9 mouse cellular contexts compared by ENCODE assay signal in genomic region chr6:38352451-38352850, GRCm38 (mm10). TPM values are rescaled to one million over a fixed set of nuclear protein-coding genes. Genes with fewer than 3 reads are reported as not detected.
DNase-seq lines count a peak whose midpoint lies in the region; ATAC-seq and TF ChIP-seq lines count a peak whose summit lies in the region.
"Had no signal": no experiment of that assay in that cellular context is flagged by ENCODE, and none has a peak within 500 bp of the region (broad histone marks: within the 10 kb centered on the region; RNA-seq: fewer than 3 reads in every experiment).

No protein-coding gene starts in this region.

- peak; percentile 35 for DNase-seq in forebrain, embryonic 10.5 days (ENCODE audit: extremely low spot score, low spot score)
- DNase-seq in testis, postnatal 10 days (ENCODE audit: low spot score): no peak
- DNase-seq in yolk sac, embryonic 10.5 days (ENCODE audit: low spot score): peak; percentile 28
- DNase-seq in right cerebral cortex, postnatal 36 days (ENCODE audit: low spot score in 2 of 2): no peak
- DNase-seq in right cerebral cortex, postnatal 10 days (ENCODE audit: low spot score in 2 of 2): no peak

- H3K4me2 ChIP-seq in forebrain, embryonic 16.5 days (ENCODE audit: low read length): no peak overlapping the region
- 0 out of 2 replicates have a peak overlapping the region, but pooled peaks have one; percentile 5 for H3K4me2 ChIP-seq in limb, embryonic 13.5 days (replicated peaks)

- no peak for TF ChIP-seq CTCF in testis, adult 2 months (IDR thresholded peaks at IDR 0.05; ENCODE audit: control insufficient read depth, insufficient read depth, insufficient replicate concordance, low read depth, low read length)

- no peaks in the 10 kb centered on the region for H3K36me3 ChIP-seq in forebrain, embryonic 10.5 days (replicated peaks)
- H3K36me3 ChIP-seq in forebrain, embryonic 16.5 days (ENCODE audit: control insufficient read depth, insufficient read depth): no peaks in the 10 kb centered on the region
- no peaks in the 10 kb centered on the region for H3K36me3 ChIP-seq in testis, adult 2 months (ENCODE audit: control insufficient read depth, insufficient read depth, low read length)
- H3K36me3 ChIP-seq in limb, embryonic 13.5 days: no peaks in the 10 kb centered on the region
- H3K36me3 ChIP-seq: neural tube, embryonic 13.5 days had no signal

- peaks cover 85% of the 10 kb centered on the region for H3K27me3 ChIP-seq in forebrain, embryonic 10.5 days (ENCODE audit: poor library complexity, severe bottlenecking)
- H3K27me3 ChIP-seq in forebrain, embryonic 16.5 days (replicated peaks; ENCODE audit: control insufficient read depth, insufficient read depth, low read length): peaks cover 48% of the 10 kb centered on the region
- H3K27me3 ChIP-seq in testis, adult 2 months (ENCODE audit: control insufficient read depth, insufficient read depth, low read length): no peaks in the 10 kb centered on the region
- peaks cover 75% of the 10 kb centered on the region for H3K27me3 ChIP-seq in limb, embryonic 13.5 days

- 0 out of 2 replicates have a peak overlapping the region, but pooled peaks have one; percentile 57 for H3K4me3 ChIP-seq in forebrain, embryonic 10.5 days
- H3K4me3 ChIP-seq in forebrain, embryonic 16.5 days (replicated peaks; ENCODE audit: low read length): no peak overlapping the region
- H3K4me3 ChIP-seq in testis, adult 2 months (ENCODE audit: control insufficient read depth, low read depth, low read length): peak overlapping the region; percentile 14; the same call in 1 of the 2 replicates
- H3K4me3 ChIP-seq in limb, embryonic 13.5 days: peak overlapping the region; percentile 61

- no peak overlapping the region for H3K9ac ChIP-seq in forebrain, embryonic 16.5 days (replicated peaks; ENCODE audit: low read depth, low read length)
- no peak overlapping the region for H3K9ac ChIP-seq in limb, embryonic 13.5 days
- H3K9ac ChIP-seq: neural tube, embryonic 13.5 days had no signal

- no peak overlapping the region for H3K27ac ChIP-seq in forebrain, embryonic 10.5 days
- no peak overlapping the region for H3K27ac ChIP-seq in forebrain, embryonic 16.5 days (ENCODE audit: low read length)
- H3K27ac ChIP-seq in testis, adult 2 months (ENCODE audit: control insufficient read depth, insufficient read depth, low read depth, low read length): no peak overlapping the region
- H3K27ac ChIP-seq in limb, embryonic 13.5 days: no peak overlapping the region
- H3K27ac ChIP-seq: neural tube, embryonic 13.5 days had no signal

- ATAC-seq in forebrain, embryonic 16.5 days: no peak
- ATAC-seq in limb, embryonic 13.5 days (ENCODE audit: low FRiP score, low read depth): no peak

- no peaks in the 10 kb centered on the region for H3K9me3 ChIP-seq in forebrain, embryonic 10.5 days
- H3K9me3 ChIP-seq in forebrain, embryonic 16.5 days (ENCODE audit: control insufficient read depth, low read length): no peaks in the 10 kb centered on the region
- H3K9me3 ChIP-seq in limb, embryonic 13.5 days: no peaks in the 10 kb centered on the region
- H3K9me3 ChIP-seq: neural tube, embryonic 13.5 days had no signal

- 6% methylated on average over 10 of the region's 10 CpGs for WGBS in forebrain, embryonic 10.5 days
- WGBS in forebrain, embryonic 16.5 days: 9% methylated on average over 10 of the region's 10 CpGs
- 8% methylated on average over 10 of the region's 10 CpGs for WGBS in limb, embryonic 13.5 days

- no peak for TF ChIP-seq POLR2A in testis, adult 2 months (IDR thresholded peaks at IDR 0.05; ENCODE audit: control insufficient read depth, low read depth, low read length)

- H3K4me1 ChIP-seq in forebrain, embryonic 10.5 days: peaks cover 27% of the 10 kb centered on the region
- H3K4me1 ChIP-seq in forebrain, embryonic 16.5 days (replicated peaks; ENCODE audit: control insufficient read depth, insufficient read depth, low read length): peaks cover 10% of the 10 kb centered on the region
- H3K4me1 ChIP-seq in testis, adult 2 months (ENCODE audit: control insufficient read depth, insufficient read depth, low read length): peaks cover 6% of the 10 kb centered on the region
- H3K4me1 ChIP-seq in limb, embryonic 13.5 days: peaks cover 10% of the 10 kb centered on the region; the same call in 1 of the 2 replicates

RNA-seq across cellular contexts. Expression of gene Zc3hav1, which starts 2.0 kb away (rescaled TPM):
- polyA plus RNA-seq in forebrain, embryonic 10.5 days (2016; fragmentation: Nextera tagmentation; extraction: Ambion mirVana): 2.0 and 2.2 TPM in 2 replicates
- polyA plus RNA-seq in forebrain, embryonic 16.5 days (2015; fragmentation: Nextera tagmentation; extraction: Ambion mirVana): 0.73 and 1.1 TPM in 2 replicates
- 2.3 and 2.5 TPM in 2 replicates for polyA plus RNA-seq in testis, adult 2 months (2012; rRNA removed)
- 2.9 and 3.3 TPM in 2 replicates for polyA plus RNA-seq in limb, embryonic 13.5 days (2015; fragmentation: Nextera tagmentation; extraction: Ambion mirVana)

RNA-seq across cellular contexts. Expression of gene Ttc26, which starts 28.8 kb away (rescaled TPM):
- polyA plus RNA-seq in forebrain, embryonic 10.5 days (2016; fragmentation: Nextera tagmentation; extraction: Ambion mirVana): 15.2 and 17.0 TPM in 2 replicates
- 7.8 and 8.3 TPM in 2 replicates for polyA plus RNA-seq in forebrain, embryonic 16.5 days (2015; fragmentation: Nextera tagmentation; extraction: Ambion mirVana)
- polyA plus RNA-seq in testis, adult 2 months (2012; rRNA removed): 8.9 and 10.9 TPM in 2 replicates
- polyA plus RNA-seq in limb, embryonic 13.5 days (2015; fragmentation: Nextera tagmentation; extraction: Ambion mirVana): 9.0 and 10.3 TPM in 2 replicates

RNA-seq across cellular contexts. Expression of gene Zc3hav1l, which starts 53.4 kb away (rescaled TPM):
- polyA plus RNA-seq in forebrain, embryonic 10.5 days (2016; fragmentation: Nextera tagmentation; extraction: Ambion mirVana): 14.0 and 14.3 TPM in 2 replicates
- 6.3 and 6.5 TPM in 2 replicates for polyA plus RNA-seq in forebrain, embryonic 16.5 days (2015; fragmentation: Nextera tagmentation; extraction: Ambion mirVana)
- polyA plus RNA-seq in testis, adult 2 months (2012; rRNA removed): 1.2 and 1.3 TPM in 2 replicates
- polyA plus RNA-seq in limb, embryonic 13.5 days (2015; fragmentation: Nextera tagmentation; extraction: Ambion mirVana): 13.9 and 15.0 TPM in 2 replicates

Comparison
In these comparisons a context has a peak if more than half of its experiments do, and no peak if none do; other contexts are left out.
1. DNase-seq: peak in forebrain, embryonic 10.5 days (single experiment) and yolk sac, embryonic 10.5 days (single experiment); none in testis, postnatal 10 days (single experiment), right cerebral cortex, postnatal 36 days (0 of 2) and right cerebral cortex, postnatal 10 days (0 of 2).